Mouse (Mus musculus) liver, adult (tissue): ENCODE results near the gene Rps11.

Experiments used
- GATA4 ChIP-seq: IDR thresholded peaks from 2 replicates; pipeline ENCODE4 v1.6.1; 2014; ENCODE audit warnings: mild to moderate bottlenecking, low read length; ENCODE audit not compliant: insufficient replicate concordance

Rps11 gene

GRCm38 (mm10) chr7:45091001-45091990, 32.9 kb downstream of the Rps11 start:
- no peak for TF ChIP-seq GATA4

GRCm38 (mm10) chr7:45090251-45090977, 33.8 kb downstream of the Rps11 start:
- TF ChIP-seq GATA4: no peak

- TF ChIP-seq GATA4: no peak
These were observed 35.6 kb downstream of the Rps11 start for GRCm38 (mm10) chr7:45088597-45088996.

GRCm38 (mm10) chr7:45086084-45086483, 38.2 kb downstream of the Rps11 start:
- TF ChIP-seq GATA4: no peak

- TF ChIP-seq GATA4: no peak
These were observed 40.8 kb downstream of the Rps11 start for GRCm38 (mm10) chr7:45083300-45083890.

- no peak for TF ChIP-seq GATA4
These were observed 41.6 kb downstream of the Rps11 start for GRCm38 (mm10) chr7:45082401-45083299.

- TF ChIP-seq GATA4: no peak
These were observed 43.2 kb downstream of the Rps11 start for GRCm38 (mm10) chr7:45081016-45081415.

GRCm38 (mm10) chr7:45079856-45080255, 44.4 kb downstream of the Rps11 start:
- no peak for TF ChIP-seq GATA4

GRCm38 (mm10) chr7:45078513-45078912, 45.7 kb downstream of the Rps11 start:
- no peak for TF ChIP-seq GATA4

GRCm38 (mm10) chr7:45077829-45078228, 46.4 kb downstream of the Rps11 start:
- no peak for TF ChIP-seq GATA4

GRCm38 (mm10) chr7:45077322-45077721, 46.9 kb downstream of the Rps11 start:
- TF ChIP-seq GATA4: no peak

GRCm38 (mm10) chr7:45076501-45076900, 47.7 kb downstream of the Rps11 start:
- TF ChIP-seq GATA4: no peak

- no peak for TF ChIP-seq GATA4
These were observed 48.8 kb downstream of the Rps11 start for GRCm38 (mm10) chr7:45075405-45075804.

- no peak for TF ChIP-seq GATA4
These were observed 50.3 kb downstream of the Rps11 start for GRCm38 (mm10) chr7:45073949-45074348.
